Mouse (Mus musculus): ENCODE data around the gene Doc2a. TPM values are rescaled to one million over a fixed set of nuclear protein-coding genes. Genes with fewer than 3 reads are reported as not detected.

Doc2a gene
- polyA plus RNA-seq, 2 experiments = 0.02 to 0.18 TPM

GRCm38 (mm10) chr7:126832036-126832598 lies 15.1 kb upstream of the Doc2a start:
- H3K9me3 ChIP-seq (ENCODE audit: control insufficient read depth, low read length) = no peaks in the 10 kb centered on the region
- DNase-seq (ENCODE audit: low read depth in 3 of 3, low spot score in 3 of 3) (peak; percentile 55 to 57 (median 56)), ATAC-seq (ENCODE audit: insufficient read depth) (peak; percentile 76; the same call in 1 of the 2 replicates)
- H3K36me3 ChIP-seq (replicated peaks; ENCODE audit: control insufficient read depth, insufficient read depth, low read depth) = no peaks in the 10 kb centered on the region
- peak; percentile 93 for TF ChIP-seq CTCF (IDR thresholded peaks at IDR 0.05; ENCODE audit: low read depth)
- no peak for TF ChIP-seq EP300 (IDR thresholded peaks at IDR 0.05; ENCODE audit: low read depth)
- H3K9ac ChIP-seq (replicated peaks) = 0 out of 2 replicates have a peak overlapping the region, but pooled peaks have one; percentile 18
- WGBS (ENCODE audit: insufficient replicate concordance) = 1% methylated on average over 21 of the region's 21 CpGs
- H3K4me3 ChIP-seq (ENCODE audit: insufficient read depth in 1 of 2, low read depth in 2 of 2, low read length in 2 of 2) = peak overlapping the region; percentile 35 to 36
- H3K4me2 ChIP-seq (ENCODE audit: low read depth) = peak overlapping the region; percentile 54
- no peak overlapping the region for H3K27ac ChIP-seq
- peaks cover 0 to 3% of the 10 kb centered on the region in 2 experiments; a peak in 1 of 4 replicates for H3K4me1 ChIP-seq (replicated peaks; ENCODE audit: control insufficient read depth in 2 of 2, insufficient read depth in 2 of 2, low read length in 1 of 2)
- no peaks in the 10 kb centered on the region for H3K27me3 ChIP-seq (ENCODE audit: control insufficient read depth, insufficient read depth, low read length)

- H3K36me3 ChIP-seq (replicated peaks; ENCODE audit: control insufficient read depth, insufficient read depth, low read depth) = no peaks in the 10 kb centered on the region
- 73% methylated on average over 1 of the region's 1 CpGs for WGBS (ENCODE audit: insufficient replicate concordance)
- no peak overlapping the region for H3K4me2 ChIP-seq (ENCODE audit: low read depth)
- H3K9me3 ChIP-seq (ENCODE audit: control insufficient read depth, low read length) = no peaks in the 10 kb centered on the region
- TF ChIP-seq EP300 (IDR thresholded peaks at IDR 0.05; ENCODE audit: low read depth) (no peak), CTCF (IDR thresholded peaks at IDR 0.05; ENCODE audit: low read depth) (no peak)
- no peak overlapping the region for H3K4me3 ChIP-seq (ENCODE audit: insufficient read depth in 1 of 2, low read depth in 2 of 2, low read length in 2 of 2)
- no peaks in the 10 kb centered on the region for H3K27me3 ChIP-seq (ENCODE audit: control insufficient read depth, insufficient read depth, low read length)
- DNase-seq (ENCODE audit: low read depth in 3 of 3, low spot score in 3 of 3) (no peak), ATAC-seq (ENCODE audit: insufficient read depth) (no peak)
- no peak overlapping the region for H3K27ac ChIP-seq
- no peak overlapping the region for H3K9ac ChIP-seq (replicated peaks)
- H3K4me1 ChIP-seq (replicated peaks; ENCODE audit: control insufficient read depth in 2 of 2, insufficient read depth in 2 of 2, low read length in 1 of 2) = peaks cover 0 to 3% of the 10 kb centered on the region in 2 experiments; a peak in 1 of 4 replicates
Measured at GRCm38 (mm10) chr7:126833294-126833693, 13.9 kb upstream of the Doc2a start.

GRCm38 (mm10) chr7:126843276-126843675 lies 3.9 kb upstream of the Doc2a start:
- TF ChIP-seq CTCF (IDR thresholded peaks at IDR 0.05; ENCODE audit: low read depth) = no peak
- no peak for TF ChIP-seq EP300 (IDR thresholded peaks at IDR 0.05; ENCODE audit: low read depth)
- WGBS (ENCODE audit: insufficient replicate concordance) = 55% methylated on average over 9 of the region's 9 CpGs
- H3K4me1 ChIP-seq (replicated peaks; ENCODE audit: control insufficient read depth in 2 of 2, insufficient read depth in 2 of 2, low read length in 1 of 2) = no peaks in the 10 kb centered on the region
- H3K4me2 ChIP-seq (ENCODE audit: low read depth) = no peak overlapping the region
- DNase-seq (ENCODE audit: low read depth in 3 of 3, low spot score in 3 of 3) (no peak), ATAC-seq (ENCODE audit: insufficient read depth) (no peak)
- peaks cover 20% of the 10 kb centered on the region for H3K27me3 ChIP-seq (ENCODE audit: control insufficient read depth, insufficient read depth, low read length)
- no peaks in the 10 kb centered on the region for H3K36me3 ChIP-seq (replicated peaks; ENCODE audit: control insufficient read depth, insufficient read depth, low read depth)
- H3K9me3 ChIP-seq (ENCODE audit: control insufficient read depth, low read length) = no peaks in the 10 kb centered on the region
- no peak overlapping the region for H3K9ac ChIP-seq (replicated peaks)
- H3K27ac ChIP-seq = no peak overlapping the region
- no peak overlapping the region for H3K4me3 ChIP-seq (ENCODE audit: insufficient read depth in 1 of 2, low read depth in 2 of 2, low read length in 2 of 2)

- no peak overlapping the region for H3K4me3 ChIP-seq (ENCODE audit: insufficient read depth in 1 of 2, low read depth in 2 of 2, low read length in 2 of 2)
- no peak for DNase-seq (ENCODE audit: low read depth in 3 of 3, low spot score in 3 of 3)
- WGBS (ENCODE audit: insufficient replicate concordance) = 72% methylated on average over 2 of the region's 2 CpGs
Measured at GRCm38 (mm10) chr7:126845516-126845915, 1.7 kb upstream of the Doc2a start.

DNA sequence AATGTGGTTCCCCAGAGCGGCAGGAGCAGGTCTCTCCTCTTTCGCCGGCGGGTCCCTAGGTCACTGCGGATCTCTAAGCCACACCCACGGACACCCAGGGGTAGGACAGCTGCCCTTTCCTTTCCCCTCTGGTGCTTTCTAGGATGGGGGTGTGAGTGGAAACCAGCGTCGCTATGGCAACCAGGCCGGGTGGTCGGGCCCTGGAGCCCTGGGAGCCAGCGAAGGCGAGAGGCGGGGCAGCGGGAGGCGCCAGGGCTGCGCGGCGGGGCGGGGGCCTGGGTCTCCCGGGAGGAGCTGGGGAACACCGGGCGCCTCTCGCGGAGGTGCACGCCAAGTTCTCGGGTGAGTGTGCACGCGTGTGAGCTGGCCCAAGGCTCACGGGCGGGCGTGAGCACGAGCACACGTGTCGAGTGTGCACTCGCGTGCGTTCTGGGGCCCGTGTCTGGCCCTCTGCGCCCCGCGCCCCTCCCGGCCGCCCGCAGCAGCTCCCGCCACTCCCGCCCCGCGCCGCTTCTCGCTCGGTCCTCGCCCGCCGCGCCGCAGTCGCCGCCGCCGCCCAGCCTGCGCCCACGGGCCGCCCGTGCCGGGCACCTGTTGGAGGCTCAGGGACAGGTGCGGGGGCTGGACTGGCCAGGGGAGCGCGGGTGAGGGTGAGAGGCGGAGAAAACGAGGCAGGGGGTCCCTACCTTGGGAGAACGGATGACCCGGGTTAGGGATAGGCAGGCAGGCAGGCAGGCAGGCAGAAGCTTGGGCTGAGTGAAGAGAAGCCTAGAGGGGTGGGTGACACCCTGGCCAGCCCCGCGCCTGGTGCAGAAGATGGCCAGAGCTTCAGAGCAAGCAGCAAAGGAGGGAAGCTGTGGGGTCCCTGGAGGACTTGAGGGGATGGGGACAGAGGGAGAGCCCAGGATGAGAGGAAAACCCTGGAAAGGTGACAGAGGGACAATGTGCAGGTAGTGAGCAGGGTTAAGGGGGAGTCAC lies 494 bp downstream of the Doc2a start:
- Histone ChIP-seq H3K9ac (replicated peaks) (0 out of 2 replicates have a peak overlapping the region, but pooled peaks have one; percentile 20), H3K4me2 (ENCODE audit: low read depth) (peak overlapping the region; percentile 62), H3K27ac (no peak overlapping the region), H3K4me3 (ENCODE audit: insufficient read depth in 1 of 2, low read depth in 2 of 2, low read length in 2 of 2) (peak overlapping the region; percentile 28 to 30; a peak in 3 of 4 replicates), H3K27me3 (ENCODE audit: control insufficient read depth, insufficient read depth, low read length) (peaks cover 37% of the 10 kb centered on the region), H3K9me3 (ENCODE audit: control insufficient read depth, low read length) (no peaks in the 10 kb centered on the region), H3K36me3 (replicated peaks; ENCODE audit: control insufficient read depth, insufficient read depth, low read depth) (no peaks in the 10 kb centered on the region), H3K4me1 (replicated peaks; ENCODE audit: control insufficient read depth in 2 of 2, insufficient read depth in 2 of 2, low read length in 1 of 2) (no peaks in the 10 kb centered on the region)
- DNase-seq (ENCODE audit: low read depth in 3 of 3, low spot score in 3 of 3) (no peak), ATAC-seq (ENCODE audit: insufficient read depth) (no peak)
- 2% methylated on average over 61 of the region's 74 CpGs for WGBS (ENCODE audit: insufficient replicate concordance)
- no peak for TF ChIP-seq EP300 (IDR thresholded peaks at IDR 0.05; ENCODE audit: low read depth)
- no peak for TF ChIP-seq CTCF (IDR thresholded peaks at IDR 0.05; ENCODE audit: low read depth)

More at GRCm38 (mm10) chr7:126845516-126845915, 1.7 kb upstream of the Doc2a start:
- Histone ChIP-seq H3K27me3 (ENCODE audit: control insufficient read depth, insufficient read depth, low read length) (peaks cover 37% of the 10 kb centered on the region), H3K27ac (no peak overlapping the region), H3K36me3 (replicated peaks; ENCODE audit: control insufficient read depth, insufficient read depth, low read depth) (no peaks in the 10 kb centered on the region), H3K9me3 (ENCODE audit: control insufficient read depth, low read length) (no peaks in the 10 kb centered on the region), H3K4me2 (ENCODE audit: low read depth) (no peak overlapping the region), H3K9ac (replicated peaks) (no peak overlapping the region), H3K4me1 (replicated peaks; ENCODE audit: control insufficient read depth in 2 of 2, insufficient read depth in 2 of 2, low read length in 1 of 2) (no peaks in the 10 kb centered on the region)
- no peak for ATAC-seq (ENCODE audit: insufficient read depth)
- TF ChIP-seq EP300 (IDR thresholded peaks at IDR 0.05; ENCODE audit: low read depth) = no peak
- TF ChIP-seq CTCF (IDR thresholded peaks at IDR 0.05; ENCODE audit: low read depth) = no peak

Data from liver, embryonic 14.5 days (tissue).